Mouse (Mus musculus) urinary bladder, adult 18-20 months (tissue): ENCODE measurements around the gene BC035947.
"Not testable (repeated sequence)": the region's sequence is repeated elsewhere in the genome, so short reads cannot be mapped to it uniquely, and the experiment has no call there.

Source experiments
- DNase-seq, 2 experiments: peaks; one replicate each; pipeline ENCODE4 v3.0.0; 2022; ENCODE audit warnings: low spot score in 2 of 2, mixed read lengths in 2 of 2

BC035947 gene

GRCm38 (mm10) chr1:78511621-78512160 is at the start of gene BC035947:
TSS of gene BC035947 (minus strand) at chr1:78512158.
- DNase-seq: peak in 1 of 2 experiments; percentile 18

GRCm38 (mm10) chr1:78554012-78554666 is 42.2 kb upstream of the BC035947 start:
- DNase-seq: no peak

- DNase-seq: no peak
Measured at GRCm38 (mm10) chr1:78548961-78549360, 37.0 kb upstream of the BC035947 start.

- no peak for DNase-seq
Measured at GRCm38 (mm10) chr1:78546258-78546657, 34.3 kb upstream of the BC035947 start.

GRCm38 (mm10) chr1:78543631-78544030 is 31.7 kb upstream of the BC035947 start:
- not testable (repeated sequence) for DNase-seq

- no peak for DNase-seq
Measured at GRCm38 (mm10) chr1:78539166-78539565, 27.2 kb upstream of the BC035947 start.

GRCm38 (mm10) chr1:78538396-78538795 is 26.4 kb upstream of the BC035947 start:
- no peak for DNase-seq

- peak; percentile 5 to 6 for DNase-seq
Measured at GRCm38 (mm10) chr1:78537494-78538010, 25.6 kb upstream of the BC035947 start.

GRCm38 (mm10) chr1:78536310-78537164 is 24.6 kb upstream of the BC035947 start:
- peak; percentile 49 to 60 for DNase-seq

- no peak for DNase-seq
Measured at GRCm38 (mm10) chr1:78534428-78535150, 22.6 kb upstream of the BC035947 start.

GRCm38 (mm10) chr1:78532184-78532800 is 20.3 kb upstream of the BC035947 start:
- DNase-seq: no peak

GRCm38 (mm10) chr1:78530500-78531215 is 18.7 kb upstream of the BC035947 start:
- DNase-seq: no peak

GRCm38 (mm10) chr1:78529011-78529410 is 17.1 kb upstream of the BC035947 start:
- DNase-seq: peak in 1 of 2 experiments; percentile 6

- no peak for DNase-seq
Measured at GRCm38 (mm10) chr1:78528356-78528755, 16.4 kb upstream of the BC035947 start.

GRCm38 (mm10) chr1:78525189-78525886 is 13.4 kb upstream of the BC035947 start:
- DNase-seq: peak; percentile 9 to 34

- no peak for DNase-seq
Measured at GRCm38 (mm10) chr1:78518907-78519306, 6.9 kb upstream of the BC035947 start.

GRCm38 (mm10) chr1:78512756-78513155 is 798 bp upstream of the BC035947 start:
- DNase-seq: no peak

- no peak for DNase-seq
Measured at GRCm38 (mm10) chr1:78510862-78511261, 1.1 kb downstream of the BC035947 start, which contains the start of gene Mogat1. TSS of gene Mogat1 (plus strand) at chr1:78510991.

GRCm38 (mm10) chr1:78507137-78507536 is 4.8 kb downstream of the BC035947 start:
- DNase-seq: no peak

- no peak for DNase-seq
Measured at GRCm38 (mm10) chr1:78502527-78502926, 9.4 kb downstream of the BC035947 start.
